ENCODE assay signal across 9 mouse cellular contexts in genomic region chr13:38633287-38634000, GRCm38 (mm10). TPM values are rescaled to one million over a fixed set of nuclear protein-coding genes. Genes with fewer than 3 reads are reported as not detected.
DNase-seq lines count a peak whose midpoint lies in the region; ATAC-seq lines count a peak whose summit lies in the region.
"Had no signal": no experiment of that assay in that cellular context is flagged by ENCODE, and none has a peak within 500 bp of the region (broad histone marks: within the 10 kb centered on the region; RNA-seq: fewer than 3 reads in every experiment).

No protein-coding gene starts in this region.

- no peaks in the 10 kb centered on the region for H3K9me3 ChIP-seq in liver, embryonic 11.5 days (ENCODE audit: control insufficient read depth, low read length)

- peak overlapping the region; percentile 85; the same call in 1 of the 2 replicates for H3K9ac ChIP-seq in liver, embryonic 11.5 days (ENCODE audit: low read depth, low read length)

- H3K27me3 ChIP-seq in liver, embryonic 11.5 days (replicated peaks; ENCODE audit: control insufficient read depth, insufficient read depth, low read length) = no peaks in the 10 kb centered on the region

- ATAC-seq in liver, embryonic 11.5 days (replicated peaks; ENCODE audit: low FRiP score) = no peak

- peaks cover 19% of the 10 kb centered on the region for H3K4me1 ChIP-seq in liver, embryonic 11.5 days (replicated peaks; ENCODE audit: control insufficient read depth, insufficient read depth, low read length)

- peaks cover 2% of the 10 kb centered on the region; the same call in 1 of the 2 replicates for H3K36me3 ChIP-seq in liver, embryonic 11.5 days (ENCODE audit: control insufficient read depth, insufficient read depth, low read length)

- H3K27ac ChIP-seq in liver, embryonic 11.5 days (ENCODE audit: low read depth, low read length) = peak overlapping the region; percentile 95

- H3K4me3 ChIP-seq in liver, embryonic 11.5 days (ENCODE audit: low read depth, low read length) = peak overlapping the region; percentile 74

- 83% methylated on average over 6 of the region's 6 CpGs for WGBS in liver, embryonic 11.5 days

- peak; percentile 17 to 48 for DNase-seq in frontal cortex, adult 2 months (ENCODE audit: extremely low spot score in 1 of 2, low spot score in 1 of 2)
- no peak for DNase-seq in frontal cortex, postnatal 25 days (ENCODE audit: low spot score in 2 of 2)
- DNase-seq in liver, embryonic 11.5 days (ENCODE audit: low spot score) = no peak
- no peak for DNase-seq in liver
- DNase-seq in layer of hippocampus, adult 8-10 months (ENCODE audit: low spot score in 2 of 2) = peak; percentile 25 to 33
- peak; percentile 15 for DNase-seq in naive thymus-derived CD4-positive, alpha-beta T cell, adult 2 months (ENCODE audit: low read depth)
- DNase-seq in cerebellum, postnatal 4 days (ENCODE audit: low spot score in 2 of 2) = no peak
- DNase-seq in thymus, postnatal 14 days = no peak
- DNase-seq: kidney, postnatal 14 days had no signal

- H3K4me2 ChIP-seq in liver, embryonic 11.5 days = peak overlapping the region; percentile 88

RNA-seq across cellular contexts. Expression of gene Bloc1s5, which starts 1.5 kb away (rescaled TPM):
- polyA plus RNA-seq in frontal cortex, adult 2 months (2012; rRNA removed) = 8.4 and 9.0 TPM in 2 replicates
- polyA plus RNA-seq in liver, embryonic 11.5 days (2014; fragmentation: Nextera tagmentation; extraction: Ambion mirVana) = 20.3 and 24.9 TPM in 2 replicates
- 10 to 100 TPM in 1 of 4 experiments, 1 to 10 TPM in 3; 8.0 to 13.5 (median 9.8) TPM for total RNA-seq in layer of hippocampus, adult 8-10 months (2022)

RNA-seq across cellular contexts. Expression of gene Eef1e1, which starts 25.4 kb away (rescaled TPM):
- polyA plus RNA-seq in frontal cortex, adult 2 months (2012; rRNA removed) = 17.7 and 21.3 TPM in 2 replicates
- polyA plus RNA-seq in liver, embryonic 11.5 days (2014; fragmentation: Nextera tagmentation; extraction: Ambion mirVana) = 112 and 117 TPM in 2 replicates
- total RNA-seq in layer of hippocampus, adult 8-10 months (2022) = 10 to 100 TPM; 23.1 to 37.0 (median 28.5) TPM

Comparison
In these comparisons a context has a peak if more than half of its experiments do, and no peak if none do; other contexts are left out.
1. DNase-seq: peak in frontal cortex, adult 2 months (2 of 2), layer of hippocampus, adult 8-10 months (2 of 2) and naive thymus-derived CD4-positive, alpha-beta T cell, adult 2 months (single experiment); none in frontal cortex, postnatal 25 days (0 of 2), liver, embryonic 11.5 days (single experiment), liver (single experiment), cerebellum, postnatal 4 days (0 of 2) and thymus, postnatal 14 days (single experiment).